Mouse (Mus musculus) forebrain, embryonic 14.5 days (tissue): ENCODE measurements around the gene Ttk. TPM values are rescaled to one million over a fixed set of nuclear protein-coding genes. Genes with fewer than 3 reads are reported as not detected.

Experiments
- ATAC-seq: fragments of 200-750 bp; cut with Nextera tagmentation; 2 replicates; pipeline ENCODE4 v1.8.0; 2017; ENCODE audit warnings: mild to moderate bottlenecking, moderate library complexity
- DNase-seq: peaks from one replicate; pipeline ENCODE4 v3.0.0-alpha.2; 2015; ENCODE audit warnings: low spot score
- H3K27ac ChIP-seq: fragments of 300-500 bp; sonication (generic); 2 replicates; pipeline ENCODE4 v1.5.1; 2014; ENCODE audit warnings: low read depth, mild to moderate bottlenecking, control low read depth, low read length, moderate library complexity
- H3K27me3 ChIP-seq: fragments of 300-500 bp; sonication (generic); replicated peaks from 2 replicates; pipeline ENCODE4 v1.6.1; 2014; ENCODE audit warnings: low read length, control low read depth, mixed read lengths; ENCODE audit not compliant: control insufficient read depth, insufficient read depth
- H3K36me3 ChIP-seq: fragments of 300-500 bp; sonication (generic); 2 replicates; pipeline ENCODE4 v1.6.1; 2014; ENCODE audit warnings: low read length, control low read depth; ENCODE audit not compliant: control insufficient read depth, insufficient read depth
- H3K4me1 ChIP-seq: fragments of 300-500 bp; sonication (generic); 2 replicates; pipeline ENCODE4 v1.6.1; 2014; ENCODE audit warnings: antibody characterized with exemption, low read length, control low read depth; ENCODE audit not compliant: control insufficient read depth, insufficient read depth
- H3K4me2 ChIP-seq: fragments of 300-500 bp; sonication (generic); 2 replicates; pipeline ENCODE4 v1.6.1; 2014; ENCODE audit warnings: mild to moderate bottlenecking, control low read depth, low read length
- H3K4me3 ChIP-seq: fragments of 300-500 bp; sonication (generic); 2 replicates; pipeline ENCODE4 v1.5.1; 2014; ENCODE audit warnings: low read depth, low read length, control low read depth
- H3K9ac ChIP-seq: fragments of 300-500 bp; sonication (generic); 2 replicates; pipeline ENCODE4 v1.6.1; 2014; ENCODE audit warnings: mild to moderate bottlenecking, low read length, control low read depth, moderate library complexity
- H3K9me3 ChIP-seq: fragments of 300-500 bp; sonication (generic); replicated peaks from 2 replicates; pipeline ENCODE4 v1.6.1; 2016; ENCODE audit warnings: low read length, control low read depth, mixed read lengths; ENCODE audit not compliant: control insufficient read depth
- WGBS: fragments of 180-500 bp; shearing (Covaris S2); extraction: QIAGEN DNeasy Blood & Tissue Kit; methylation state at CpG from one replicate; pipeline ENCODE4 v1.1.7; 2014; 5-methylcytosine and 5-hydroxymethylcytosine counted together
- polyA plus RNA-seq: library from polyadenylated mRNA; unstranded; fragments of >200 nt; fragmentation: Nextera tagmentation; extraction: Ambion mirVana; gene quantifications from 2 replicates; pipeline ENCODE4 v1.2.1, GENCODE M21; 2014

Gene Ttk
- polyA plus RNA-seq, 1 experiment from 2014 or later: 16.3 TPM

DNA sequence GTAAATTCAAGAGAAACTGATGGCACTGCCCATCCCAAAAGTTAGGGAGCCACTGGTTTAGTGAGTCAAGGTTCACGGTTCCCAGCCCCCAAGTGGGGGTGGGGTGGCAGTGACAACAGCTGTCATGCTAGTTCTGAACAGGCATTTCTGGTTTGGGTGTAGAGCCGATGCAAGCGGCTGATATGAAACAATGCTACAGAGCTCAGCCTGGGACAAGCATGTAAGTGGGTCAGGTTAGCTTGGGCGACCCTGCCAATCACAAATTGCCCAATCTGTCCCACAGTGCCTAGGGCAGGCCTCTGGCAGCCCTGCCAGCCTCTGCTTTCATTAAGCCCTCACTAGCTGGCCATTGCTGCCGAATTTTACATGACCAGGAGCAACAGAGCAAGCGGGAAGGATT lies 47.7 kb downstream of the Ttk start:
- H3K9me3 ChIP-seq: no peaks in the 10 kb centered on the region
- H3K27ac ChIP-seq: no peak overlapping the region
- H3K9ac ChIP-seq: no peak overlapping the region
- H3K4me2 ChIP-seq: no peak overlapping the region
- no peaks in the 10 kb centered on the region for H3K4me1 ChIP-seq
- no peaks in the 10 kb centered on the region for H3K27me3 ChIP-seq
- no peaks in the 10 kb centered on the region for H3K36me3 ChIP-seq
- ATAC-seq (no peak), DNase-seq (no peak)
- 90% methylated on average over 6 of the region's 6 CpGs for WGBS
- no peak overlapping the region for H3K4me3 ChIP-seq

DNA sequence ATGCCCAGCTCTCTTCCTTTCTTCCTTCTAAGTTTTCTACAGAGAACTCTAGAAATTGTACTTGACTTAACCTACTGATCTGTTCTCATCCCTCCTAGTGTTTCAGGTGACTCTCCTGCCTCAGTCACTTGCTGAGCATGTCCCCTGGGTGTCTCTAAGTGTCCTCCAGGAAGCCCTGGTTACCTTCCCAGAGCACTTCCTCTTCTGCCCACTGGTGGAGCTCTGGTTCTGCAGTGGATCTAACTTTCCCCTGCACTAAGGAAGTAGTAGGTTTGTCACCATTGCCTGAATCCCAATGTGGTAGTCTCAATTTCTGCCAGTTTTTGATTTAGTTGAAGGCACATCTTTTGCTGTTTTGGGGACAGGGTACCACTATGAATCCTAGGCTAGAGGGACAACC lies 51.7 kb downstream of the Ttk start:
- Histone ChIP-seq H3K27ac (no peak overlapping the region), H3K9me3 (no peaks in the 10 kb centered on the region), H3K27me3 (no peaks in the 10 kb centered on the region), H3K4me3 (no peak overlapping the region), H3K9ac (no peak overlapping the region), H3K36me3 (no peaks in the 10 kb centered on the region), H3K4me1 (no peaks in the 10 kb centered on the region), H3K4me2 (no peak overlapping the region)
- DNase-seq (no peak), ATAC-seq (no peak)

DNA sequence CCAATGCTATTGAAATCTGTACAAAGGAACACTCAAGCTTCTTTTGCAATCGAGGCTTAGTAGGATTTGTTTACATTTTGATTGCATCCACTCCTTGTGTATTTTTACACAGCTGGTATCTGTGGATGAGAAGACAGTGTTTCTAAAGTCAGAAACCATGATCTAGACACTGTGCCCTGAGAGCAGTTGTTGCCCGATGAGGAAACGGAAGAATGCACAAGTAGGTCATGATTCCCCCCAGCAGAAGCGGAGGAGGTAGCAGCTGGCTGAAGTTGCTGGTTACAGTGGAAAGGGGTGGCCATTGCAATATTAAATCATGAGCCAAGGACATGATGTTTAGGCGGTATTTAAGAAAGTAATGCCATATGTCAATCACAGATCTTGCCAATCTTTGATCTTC lies 53.7 kb downstream of the Ttk start:
- 90% methylated on average over 5 of the region's 5 CpGs for WGBS

DNA sequence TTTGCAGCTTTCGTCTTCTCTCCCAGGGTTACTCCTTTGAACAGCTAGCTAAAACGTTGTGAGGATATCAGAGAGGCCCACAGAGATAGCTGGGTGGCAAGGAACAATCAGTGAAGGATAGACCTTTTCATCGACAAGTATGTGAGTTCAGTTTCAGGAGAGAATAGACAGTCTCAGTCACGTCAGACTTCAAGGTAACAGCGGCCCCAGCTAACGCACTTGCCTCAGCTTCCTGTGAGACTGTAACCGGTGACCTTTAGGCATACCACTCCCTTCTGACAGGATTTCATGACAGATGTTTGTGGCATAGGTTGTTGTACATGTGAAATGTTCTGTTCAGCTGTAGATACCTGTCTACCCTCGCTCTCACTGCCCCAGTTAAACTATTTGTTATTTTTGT lies 58.6 kb downstream of the Ttk start:
- DNase-seq (no peak), ATAC-seq (no peak)
- H3K4me3 ChIP-seq: no peak overlapping the region
- no peak overlapping the region for H3K4me2 ChIP-seq
- H3K27ac ChIP-seq: no peak overlapping the region
- H3K36me3 ChIP-seq: no peaks in the 10 kb centered on the region
- no peaks in the 10 kb centered on the region for H3K9me3 ChIP-seq
- WGBS: 83% methylated on average over 8 of the region's 8 CpGs
- no peaks in the 10 kb centered on the region for H3K27me3 ChIP-seq
- no peaks in the 10 kb centered on the region for H3K4me1 ChIP-seq
- no peak overlapping the region for H3K9ac ChIP-seq

More for the DNA sequence above, 53.7 kb downstream of the Ttk start:
- no peak for DNase-seq
- Histone ChIP-seq H3K9ac (no peak overlapping the region), H3K4me1 (no peaks in the 10 kb centered on the region), H3K4me3 (no peak overlapping the region), H3K27ac (no peak overlapping the region), H3K4me2 (no peak overlapping the region), H3K36me3 (no peaks in the 10 kb centered on the region), H3K27me3 (no peaks in the 10 kb centered on the region), H3K9me3 (no peaks in the 10 kb centered on the region)
- no peak for ATAC-seq

DNA sequence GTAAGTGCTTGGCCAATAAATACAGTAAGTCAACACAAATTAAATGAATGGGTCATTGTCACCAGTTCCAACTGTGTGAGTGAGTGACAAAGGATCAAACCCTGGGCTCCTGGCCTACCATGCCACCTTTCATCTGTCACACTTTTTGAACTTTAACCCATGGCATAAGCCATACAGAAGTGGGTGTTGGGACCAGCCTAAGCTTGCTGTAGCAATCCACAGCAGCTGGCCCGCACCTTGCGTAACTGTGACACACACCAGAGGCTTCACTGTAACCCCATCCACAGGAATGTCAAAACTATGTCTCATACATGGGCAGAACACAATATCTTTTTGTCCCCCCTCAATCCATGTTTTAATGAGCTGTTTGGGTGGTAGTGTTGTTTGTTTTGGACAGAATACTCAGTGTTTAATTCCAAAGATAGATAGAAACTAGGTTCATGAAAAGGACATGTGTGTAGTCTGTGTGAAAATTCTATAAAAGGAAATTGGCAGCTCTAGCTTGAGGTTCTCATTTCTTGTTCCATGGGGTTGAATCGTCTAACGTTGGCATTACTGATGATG lies 59.4 kb downstream of the Ttk start:
- no peak overlapping the region for H3K9ac ChIP-seq
- DNase-seq (no peak), ATAC-seq (no peak)
- H3K36me3 ChIP-seq: no peaks in the 10 kb centered on the region
- H3K4me2 ChIP-seq: no peak overlapping the region
- H3K4me1 ChIP-seq: no peaks in the 10 kb centered on the region
- no peak overlapping the region for H3K4me3 ChIP-seq
- H3K9me3 ChIP-seq: no peaks in the 10 kb centered on the region
- H3K27me3 ChIP-seq: no peaks in the 10 kb centered on the region
- no peak overlapping the region for H3K27ac ChIP-seq
- 92% methylated on average over 4 of the region's 4 CpGs for WGBS

DNA sequence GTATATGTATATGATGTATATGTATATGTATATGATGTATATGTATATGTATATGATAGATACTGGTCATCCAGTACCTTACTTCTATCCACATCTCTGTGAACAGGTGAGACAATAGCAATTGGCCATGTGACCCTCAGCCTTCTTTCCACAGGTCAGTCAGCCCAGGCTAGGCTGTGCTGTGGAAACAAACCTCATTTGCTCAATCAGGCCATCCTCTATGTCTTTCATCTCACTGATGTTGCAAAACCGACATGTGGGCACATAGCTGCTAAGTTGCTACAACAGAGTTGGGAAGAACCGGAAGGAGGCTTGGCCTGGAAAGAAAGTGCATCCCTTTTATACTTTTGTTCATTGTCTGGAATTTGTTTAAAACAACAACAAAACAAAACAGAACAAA lies 67.6 kb downstream of the Ttk start:
- 94% methylated on average over 2 of the region's 2 CpGs for WGBS
- no peak overlapping the region for H3K9ac ChIP-seq

DNA sequence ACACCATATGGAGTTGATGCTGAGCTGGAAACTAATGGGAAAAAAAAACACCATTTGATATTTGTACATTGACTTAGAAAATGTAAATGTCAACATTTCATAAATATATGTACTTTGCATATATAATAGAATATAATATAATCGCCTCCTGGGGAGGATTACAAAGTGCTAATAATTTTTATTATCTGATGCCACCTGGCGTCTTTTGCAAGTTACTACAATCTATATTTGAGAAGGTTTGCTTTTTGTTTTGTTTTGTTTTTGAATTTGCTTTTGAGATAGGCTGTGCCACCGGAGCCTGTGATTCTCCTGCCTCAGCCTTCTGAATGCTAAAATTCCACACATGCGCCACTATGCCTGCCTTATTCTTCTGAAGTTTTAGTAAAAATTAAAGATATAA lies 71.3 kb downstream of the Ttk start:
- H3K4me1 ChIP-seq: no peaks in the 10 kb centered on the region
- H3K27ac ChIP-seq: no peak overlapping the region
- no peaks in the 10 kb centered on the region for H3K27me3 ChIP-seq
- no peak overlapping the region for H3K4me3 ChIP-seq
- DNase-seq (no peak), ATAC-seq (no peak)
- no peaks in the 10 kb centered on the region for H3K9me3 ChIP-seq
- no peak overlapping the region for H3K4me2 ChIP-seq
- no peak overlapping the region for H3K9ac ChIP-seq
- WGBS: 78% methylated on average over 4 of the region's 4 CpGs
- no peaks in the 10 kb centered on the region for H3K36me3 ChIP-seq

More for the DNA sequence above, 67.6 kb downstream of the Ttk start:
- H3K27ac ChIP-seq: no peak overlapping the region
- ATAC-seq (no peak), DNase-seq (no peak)
- no peaks in the 10 kb centered on the region for H3K4me1 ChIP-seq
- H3K4me2 ChIP-seq: no peak overlapping the region
- no peak overlapping the region for H3K4me3 ChIP-seq
- no peaks in the 10 kb centered on the region for H3K9me3 ChIP-seq
- H3K27me3 ChIP-seq: no peaks in the 10 kb centered on the region
- no peaks in the 10 kb centered on the region for H3K36me3 ChIP-seq

DNA sequence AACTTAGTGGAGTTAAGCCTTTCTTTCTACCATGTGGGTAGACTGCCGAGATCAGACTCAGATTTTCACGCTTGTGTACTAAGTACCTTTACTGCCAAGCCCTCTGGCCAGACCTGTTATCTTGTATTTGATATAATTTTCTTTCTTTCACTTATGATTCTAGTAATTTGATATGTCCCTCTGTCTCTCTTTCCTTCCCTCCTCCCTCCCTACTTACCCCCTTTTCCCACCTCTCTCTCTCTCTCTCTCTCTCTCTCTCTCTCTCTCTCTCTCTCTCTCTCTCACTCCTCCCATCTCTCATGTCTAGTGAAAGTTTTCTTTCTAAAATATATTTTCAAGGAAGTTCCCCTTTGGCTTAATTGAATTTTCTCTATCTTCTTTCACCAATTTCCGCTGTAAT lies 72.5 kb downstream of the Ttk start:
- no peak overlapping the region for H3K27ac ChIP-seq
- no peaks in the 10 kb centered on the region for H3K27me3 ChIP-seq
- WGBS: 90% methylated on average over 3 of the region's 3 CpGs
- no peaks in the 10 kb centered on the region for H3K4me1 ChIP-seq
- H3K36me3 ChIP-seq: no peaks in the 10 kb centered on the region
- no peak overlapping the region for H3K4me3 ChIP-seq
- H3K9me3 ChIP-seq: no peaks in the 10 kb centered on the region
- H3K9ac ChIP-seq: no peak overlapping the region
- no peak for ATAC-seq
- H3K4me2 ChIP-seq: no peak overlapping the region
- no peak for DNase-seq

DNA sequence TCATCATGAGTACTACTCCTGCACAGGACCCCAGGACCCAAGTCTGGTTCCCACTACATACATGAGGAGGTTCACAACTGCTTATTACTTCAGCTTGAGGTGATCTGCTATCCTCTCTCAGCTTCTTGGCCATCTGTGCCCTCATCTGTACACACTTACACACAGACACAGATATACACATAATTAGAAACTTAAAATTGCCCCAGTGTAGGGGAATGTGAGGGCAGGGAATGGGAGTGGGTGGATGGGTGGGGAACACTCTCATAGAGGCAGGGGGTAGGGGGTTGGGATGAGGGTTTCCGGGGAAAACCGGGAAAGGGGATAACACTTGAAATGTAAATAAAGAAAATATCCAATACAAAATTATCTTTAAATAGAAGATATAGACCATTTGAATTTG lies 75.3 kb downstream of the Ttk start:
- Histone ChIP-seq H3K4me3 (no peak overlapping the region), H3K4me1 (no peaks in the 10 kb centered on the region), H3K36me3 (no peaks in the 10 kb centered on the region), H3K9me3 (no peaks in the 10 kb centered on the region), H3K4me2 (no peak overlapping the region), H3K9ac (no peak overlapping the region), H3K27me3 (no peaks in the 10 kb centered on the region), H3K27ac (no peak overlapping the region)
- 89% methylated on average over 2 of the region's 2 CpGs for WGBS
- ATAC-seq: no peak
- DNase-seq: no peak
